Mouse (Mus musculus) limb, embryonic 14.5 days (tissue): ENCODE results near the gene Nde1. TPM values are rescaled to one million over a fixed set of nuclear protein-coding genes. Genes with fewer than 3 reads are reported as not detected.
A peak's percentile ranks its signal among the peaks of the same experiment; 100 is the strongest.

Experiments used
- ATAC-seq: fragments of 200-750 bp; cut with Nextera tagmentation; 2 replicates; pipeline ENCODE4 v1.8.0; 2017; ENCODE audit warnings: low read depth, moderate number of reproducible peaks, moderate TSS enrichment; ENCODE audit not compliant: low FRiP score
- DNase-seq: peaks from one replicate; pipeline ENCODE4 v3.0.0-alpha.2; 2015; ENCODE audit warnings: low spot score
- H3K27ac ChIP-seq: fragments of 300-500 bp; sonication (generic); replicated peaks from 2 replicates; pipeline ENCODE4 v1.5.1; 2014; ENCODE audit warnings: low read depth, mild to moderate bottlenecking, low read length, moderate library complexity, mixed read lengths
- H3K27me3 ChIP-seq: fragments of 300-500 bp; sonication (generic); 2 replicates; pipeline ENCODE4 v1.6.1; 2014; ENCODE audit warnings: low read length, mixed read lengths; ENCODE audit not compliant: control insufficient read depth, insufficient read depth
- H3K36me3 ChIP-seq: fragments of 300-500 bp; sonication (generic); 2 replicates; pipeline ENCODE4 v1.6.1; 2014; ENCODE audit warnings: mild to moderate bottlenecking, low read length, moderate library complexity, mixed read lengths; ENCODE audit not compliant: control insufficient read depth, insufficient read depth
- H3K4me1 ChIP-seq: fragments of 300-500 bp; sonication (generic); 2 replicates; pipeline ENCODE4 v1.6.1; 2014; ENCODE audit warnings: antibody characterized with exemption, low read length, mixed read lengths; ENCODE audit not compliant: control insufficient read depth, insufficient read depth
- H3K4me2 ChIP-seq: fragments of 300-500 bp; sonication (generic); replicated peaks from 2 replicates; pipeline ENCODE4 v1.6.1; 2014; ENCODE audit warnings: low read depth, mild to moderate bottlenecking, low read length, moderate library complexity; ENCODE audit not compliant: severe bottlenecking
- H3K4me3 ChIP-seq: fragments of 300-500 bp; sonication (generic); replicated peaks from 2 replicates; pipeline ENCODE4 v1.5.1; 2014; ENCODE audit warnings: low read length
- H3K9ac ChIP-seq: fragments of 300-500 bp; sonication (generic); 2 replicates; pipeline ENCODE4 v1.6.1; 2014; ENCODE audit warnings: mild to moderate bottlenecking, low read depth, low read length, moderate library complexity; ENCODE audit not compliant: severe bottlenecking
- H3K9me3 ChIP-seq: fragments of 300-500 bp; sonication (generic); 2 replicates; pipeline ENCODE4 v1.6.1; 2016; ENCODE audit warnings: low read length; ENCODE audit not compliant: control insufficient read depth
- POLR2A ChIP-seq: fragments of 200-500 bp; IDR thresholded peaks from 2 replicates; pipeline ENCODE4 v1.8.0; 2012; ENCODE audit warnings: inconsistent platforms, mild to moderate bottlenecking, moderate library complexity, borderline replicate concordance; ENCODE audit not compliant: insufficient read depth, insufficient read length; ENCODE audit errors: extremely low read depth
- WGBS: fragments of 180-500 bp; shearing (Covaris S2); extraction: QIAGEN DNeasy Blood & Tissue Kit; methylation state at CpG from one replicate; pipeline ENCODE4 v1.1.7; 2014; 5-methylcytosine and 5-hydroxymethylcytosine counted together
- polyA plus RNA-seq, 2 experiments: library from polyadenylated mRNA; depleted of rRNA in 1 of 2; stranded (reverse) in 1 of 2; unstranded in 1 of 2; fragments of >200 nt; fragmentation: Nextera tagmentation in 1 of 2; extraction: Ambion mirVana in 1 of 2; gene quantifications; 2 replicates each; pipeline versions ENCODE4 v1.2.1 to v1.2.3; 2012 to 2014

The Nde1 gene
- polyA plus RNA-seq, 2 experiments = 89.1 to 89.9 TPM

GRCm38 (mm10) chr16:14182360-14182759 lies 19.3 kb downstream of the Nde1 start:
- H3K9me3 ChIP-seq = no peaks in the 10 kb centered on the region
- no peak for TF ChIP-seq POLR2A
- peaks cover 89% of the 10 kb centered on the region for H3K36me3 ChIP-seq
- no peak overlapping the region for H3K27ac ChIP-seq
- no peaks in the 10 kb centered on the region for H3K27me3 ChIP-seq
- H3K4me2 ChIP-seq = no peak overlapping the region
- WGBS = 85% methylated on average over 5 of the region's 5 CpGs
- no peaks in the 10 kb centered on the region for H3K4me1 ChIP-seq
- DNase-seq (no peak), ATAC-seq (no peak)
- H3K4me3 ChIP-seq = no peak overlapping the region
- no peak overlapping the region for H3K9ac ChIP-seq

DNA sequence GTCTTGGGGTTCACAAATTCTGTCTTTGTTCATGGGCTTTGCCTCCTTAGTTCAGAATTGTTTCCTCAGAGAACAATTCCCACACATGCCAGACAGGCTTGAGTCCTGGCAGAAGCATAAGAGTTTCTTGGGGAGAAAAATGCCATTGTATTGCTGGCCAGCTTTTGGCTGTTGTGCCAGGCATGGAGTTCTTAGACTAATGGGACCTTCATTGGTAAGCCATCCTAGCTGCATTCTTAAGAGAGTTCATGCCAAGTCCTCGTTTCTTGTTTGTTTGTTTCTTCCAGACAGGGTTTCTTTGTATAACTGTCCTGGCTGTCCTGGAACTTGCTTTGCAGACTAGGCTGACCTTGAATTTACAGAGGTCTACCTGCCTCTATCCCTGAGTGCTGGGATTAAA lies 20.8 kb downstream of the Nde1 start:
- WGBS = 90% methylated on average over 1 of the region's 1 CpGs
- no peak overlapping the region for H3K9ac ChIP-seq
- no peaks in the 10 kb centered on the region for H3K4me1 ChIP-seq
- H3K4me2 ChIP-seq = no peak overlapping the region
- H3K27me3 ChIP-seq = no peaks in the 10 kb centered on the region
- TF ChIP-seq POLR2A = no peak
- ATAC-seq = no peak
- H3K27ac ChIP-seq = no peak overlapping the region
- DNase-seq = no peak
- no peaks in the 10 kb centered on the region for H3K9me3 ChIP-seq
- no peak overlapping the region for H3K4me3 ChIP-seq
- H3K36me3 ChIP-seq = peaks cover 91% of the 10 kb centered on the region

DNA sequence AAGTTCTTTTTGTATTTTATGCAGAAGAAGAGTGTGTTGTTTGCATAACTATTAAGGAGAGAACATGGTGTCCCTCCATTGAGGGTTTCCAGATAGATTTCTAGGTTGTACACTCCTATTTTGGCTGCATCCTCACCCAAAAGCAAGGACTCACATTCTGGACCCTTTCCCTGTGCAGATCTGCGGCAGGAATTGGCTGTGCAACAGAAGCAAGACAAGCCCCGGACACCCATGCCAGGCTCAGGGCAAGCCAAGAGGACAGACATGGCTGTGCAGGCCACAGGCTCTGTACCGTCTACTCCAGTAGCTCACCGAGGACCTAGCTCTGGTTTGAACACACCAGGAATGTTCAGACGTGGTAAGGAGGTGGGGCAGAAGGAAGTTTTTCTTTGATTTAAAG lies 22.4 kb downstream of the Nde1 start:
- no peaks in the 10 kb centered on the region for H3K27me3 ChIP-seq
- no peak overlapping the region for H3K27ac ChIP-seq
- no peak overlapping the region for H3K4me2 ChIP-seq
- H3K36me3 ChIP-seq = peaks cover 97% of the 10 kb centered on the region
- ATAC-seq = no peak
- 93% methylated on average over 5 of the region's 5 CpGs for WGBS
- TF ChIP-seq POLR2A = no peak
- no peaks in the 10 kb centered on the region for H3K4me1 ChIP-seq
- no peak overlapping the region for H3K9ac ChIP-seq
- H3K9me3 ChIP-seq = no peaks in the 10 kb centered on the region
- no peak for DNase-seq
- no peak overlapping the region for H3K4me3 ChIP-seq

- TF ChIP-seq POLR2A = no peak
- H3K9me3 ChIP-seq = no peaks in the 10 kb centered on the region
- H3K27ac ChIP-seq = no peak overlapping the region
- no peaks in the 10 kb centered on the region for H3K4me1 ChIP-seq
- ATAC-seq = no peak
- DNase-seq = no peak
- no peak overlapping the region for H3K4me3 ChIP-seq
- 72% methylated on average over 9 of the region's 9 CpGs for WGBS
- H3K4me2 ChIP-seq = no peak overlapping the region
- peaks cover 39% of the 10 kb centered on the region for H3K36me3 ChIP-seq
- H3K9ac ChIP-seq = no peak overlapping the region
- no peaks in the 10 kb centered on the region for H3K27me3 ChIP-seq
These were observed 31.3 kb downstream of the Nde1 start for GRCm38 (mm10) chr16:14194164-14194950.

- 42% methylated on average over 1 of the region's 1 CpGs for WGBS
- Histone ChIP-seq H3K27ac (no peak overlapping the region), H3K9ac (no peak overlapping the region), H3K27me3 (no peaks in the 10 kb centered on the region), H3K4me1 (no peaks in the 10 kb centered on the region), H3K4me3 (no peak overlapping the region), H3K36me3 (peaks cover 28% of the 10 kb centered on the region), H3K4me2 (no peak overlapping the region), H3K9me3 (no peaks in the 10 kb centered on the region)
- DNase-seq (peak; percentile 29), ATAC-seq (no peak)
- TF ChIP-seq POLR2A = no peak
These were observed 32.4 kb downstream of the Nde1 start for GRCm38 (mm10) chr16:14195427-14195826.
